In genomic region chr3:123516784-123517183, GRCm38 (mm10) we compare ENCODE assay signal across 8 mouse cellular contexts.
A peak's percentile ranks its signal among the peaks of the same experiment; 100 is the strongest.
DNase-seq lines count a peak whose midpoint lies in the region; ATAC-seq and TF ChIP-seq lines count a peak whose summit lies in the region.

No protein-coding gene starts in this region.

- no peak for ATAC-seq in kidney, embryonic 15.5 days (replicated peaks; ENCODE audit: low FRiP score)
- ATAC-seq in forebrain, postnatal 0 days = peak; percentile 78
- ATAC-seq in midbrain, postnatal 0 days (ENCODE audit: low FRiP score) = no peak

- H3K4me1 ChIP-seq in kidney, embryonic 15.5 days = no peaks in the 10 kb centered on the region
- H3K4me1 ChIP-seq in E14TG2a.4 (replicated peaks; ENCODE audit: low read depth, low read length) = no peaks in the 10 kb centered on the region
- no peaks in the 10 kb centered on the region for H3K4me1 ChIP-seq in forebrain, postnatal 0 days (ENCODE audit: insufficient read depth)
- no peaks in the 10 kb centered on the region for H3K4me1 ChIP-seq in midbrain, postnatal 0 days (ENCODE audit: insufficient read depth, low read length)

- peak; percentile 24 for DNase-seq in kidney, adult 18-20 months
- peak; percentile 42 for DNase-seq in cerebellum, adult 11 months
- DNase-seq in forebrain, postnatal 0 days = peak; percentile 78
- DNase-seq in layer of hippocampus, adult 11-12 months (ENCODE audit: low spot score) = peak; percentile 58
- DNase-seq in midbrain, postnatal 0 days (ENCODE audit: low spot score) = peak; percentile 75
- DNase-seq in gastrocnemius, postnatal 25 days = no peak

- H3K9ac ChIP-seq in kidney, embryonic 15.5 days = no peak overlapping the region
- no peak overlapping the region for H3K9ac ChIP-seq in forebrain, postnatal 0 days
- no peak overlapping the region for H3K9ac ChIP-seq in midbrain, postnatal 0 days (replicated peaks; ENCODE audit: low read length, poor library complexity, severe bottlenecking)

- WGBS in kidney, embryonic 15.5 days = 45% methylated on average over 4 of the region's 4 CpGs
- WGBS in forebrain, postnatal 0 days = 15% methylated on average over 4 of the region's 4 CpGs
- 25% methylated on average over 4 of the region's 4 CpGs for WGBS in midbrain, postnatal 0 days

- no peaks in the 10 kb centered on the region for H3K9me3 ChIP-seq in kidney, embryonic 15.5 days (replicated peaks)
- no peaks in the 10 kb centered on the region for H3K9me3 ChIP-seq in E14TG2a.4 (ENCODE audit: low read length)
- no peaks in the 10 kb centered on the region for H3K9me3 ChIP-seq in forebrain, postnatal 0 days (ENCODE audit: low read length)
- no peaks in the 10 kb centered on the region for H3K9me3 ChIP-seq in midbrain, postnatal 0 days (ENCODE audit: low read length)

- peak; percentile 32; the same call in 1 of the 2 replicates for TF ChIP-seq CTCF in E14TG2a.4 (conservative IDR thresholded peaks at IDR 0.05; ENCODE audit: low read length)
- peak; percentile 86 for TF ChIP-seq CTCF in forebrain, postnatal 0 days (IDR thresholded peaks at IDR 0.05; ENCODE audit: low read depth)
- peak; percentile 92 for TF ChIP-seq CTCF in midbrain, postnatal 0 days (IDR thresholded peaks at IDR 0.05)

- H3K4me2 ChIP-seq in kidney, embryonic 15.5 days = no peak overlapping the region
- no peak overlapping the region for H3K4me2 ChIP-seq in forebrain, postnatal 0 days (ENCODE audit: low read depth)
- H3K4me2 ChIP-seq in midbrain, postnatal 0 days (ENCODE audit: low read depth, low read length, poor library complexity, severe bottlenecking) = no peak overlapping the region

- H3K36me3 ChIP-seq in kidney, embryonic 15.5 days = no peaks in the 10 kb centered on the region
- H3K36me3 ChIP-seq in E14TG2a.4 (ENCODE audit: insufficient read depth, low read length) = no peaks in the 10 kb centered on the region
- no peaks in the 10 kb centered on the region for H3K36me3 ChIP-seq in forebrain, postnatal 0 days (ENCODE audit: insufficient read depth)
- H3K36me3 ChIP-seq in midbrain, postnatal 0 days (ENCODE audit: insufficient read depth, low read length) = no peaks in the 10 kb centered on the region

- H3K27ac ChIP-seq in kidney, embryonic 15.5 days = no peak overlapping the region
- no peak overlapping the region for H3K27ac ChIP-seq in forebrain, postnatal 0 days (ENCODE audit: low read depth, low read length)
- H3K27ac ChIP-seq in midbrain, postnatal 0 days (ENCODE audit: low read depth, low read length) = no peak overlapping the region

- H3K4me3 ChIP-seq in kidney, embryonic 15.5 days (replicated peaks) = no peak overlapping the region
- H3K4me3 ChIP-seq in E14TG2a.4 (replicated peaks; ENCODE audit: low read length) = no peak overlapping the region
- no peak overlapping the region for H3K4me3 ChIP-seq in forebrain, postnatal 0 days (ENCODE audit: low read depth, low read length)
- H3K4me3 ChIP-seq in midbrain, postnatal 0 days (ENCODE audit: low read depth, low read length) = no peak overlapping the region

- 0 out of 2 replicates have a peak, but pooled peaks cover 7% of the 10 kb centered on the region for H3K27me3 ChIP-seq in kidney, embryonic 15.5 days
- peaks cover 3% of the 10 kb centered on the region; the same call in 1 of the 2 replicates for H3K27me3 ChIP-seq in E14TG2a.4 (ENCODE audit: insufficient read depth, low read length)
- no peaks in the 10 kb centered on the region for H3K27me3 ChIP-seq in forebrain, postnatal 0 days (ENCODE audit: insufficient read depth, low read length)
- no peaks in the 10 kb centered on the region for H3K27me3 ChIP-seq in midbrain, postnatal 0 days (ENCODE audit: insufficient read depth, low read length)

Comparison
In these comparisons a context has a peak if more than half of its experiments do, and no peak if none do; other contexts are left out.
1. CTCF ChIP-seq: peak in every context shown above with its lines; median percentile 92 in midbrain, postnatal 0 days; 86 in forebrain, postnatal 0 days; 32 in E14TG2a.4.